11 mouse cellular contexts compared by ENCODE assay signal in the genomic region with DNA sequence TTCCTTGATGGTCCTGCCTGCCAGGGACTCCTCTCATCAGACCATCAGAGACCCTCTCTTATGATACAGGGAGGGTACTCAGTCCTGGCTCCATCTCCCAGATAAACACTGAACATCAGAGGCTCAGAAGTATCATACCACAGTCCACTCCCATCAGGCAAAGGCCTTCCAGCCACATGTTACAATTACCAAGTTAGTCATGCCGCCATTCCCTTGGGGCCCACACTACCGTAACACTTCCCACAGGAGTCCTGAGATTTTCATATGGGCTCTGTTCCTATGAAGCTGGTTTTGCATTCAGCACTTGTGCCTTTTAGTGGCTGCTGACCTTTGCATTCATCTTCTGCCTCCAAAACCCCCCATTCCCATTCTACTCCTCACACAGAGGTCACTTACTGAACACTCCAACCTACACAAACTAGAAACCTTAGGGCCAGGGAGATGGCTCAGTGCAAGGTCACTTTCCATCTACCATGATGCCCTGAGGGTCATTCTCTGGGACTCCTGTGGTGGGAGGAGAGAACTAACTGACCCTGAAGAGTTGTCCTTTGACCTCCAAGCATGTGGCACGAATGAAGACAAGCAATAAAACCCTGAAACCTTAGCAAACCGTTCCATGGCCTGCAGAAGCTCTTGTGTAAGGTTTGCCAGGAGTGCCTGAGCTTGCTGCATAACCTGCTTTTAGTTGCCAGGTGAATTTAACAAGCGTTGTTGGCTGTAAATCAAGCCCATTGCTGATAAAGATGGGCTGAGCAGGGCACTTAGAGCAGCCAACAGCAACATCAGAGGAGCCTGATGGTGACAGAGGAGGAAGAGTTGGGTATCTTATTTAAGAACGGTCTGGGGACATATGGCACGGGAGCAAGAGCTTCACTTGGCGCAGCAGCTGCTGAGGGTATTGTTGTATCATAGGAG.
DNase-seq lines count a peak whose midpoint lies in the region; ATAC-seq and TF ChIP-seq lines count a peak whose summit lies in the region.
"Had no signal": no experiment of that assay in that cellular context is flagged by ENCODE, and none has a peak within 500 bp of the region (broad histone marks: within the 10 kb centered on the region; RNA-seq: fewer than 3 reads in every experiment).

No protein-coding gene starts in this region.

- no peaks in the 10 kb centered on the region for H3K9me3 ChIP-seq in forebrain, embryonic 11.5 days (ENCODE audit: control insufficient read depth, low read length)
- no peaks in the 10 kb centered on the region for H3K9me3 ChIP-seq in forebrain, postnatal 0 days (ENCODE audit: low read length)
- no peaks in the 10 kb centered on the region for H3K9me3 ChIP-seq in heart, embryonic 16.5 days (replicated peaks; ENCODE audit: control insufficient read depth, low read length)
- H3K9me3 ChIP-seq in midbrain, embryonic 13.5 days: no peaks in the 10 kb centered on the region
- H3K9me3 ChIP-seq: liver, embryonic 13.5 days had no signal

- H3K4me2 ChIP-seq in forebrain, embryonic 11.5 days (ENCODE audit: low read depth, low read length, severe bottlenecking): no peak overlapping the region
- H3K4me2 ChIP-seq in forebrain, postnatal 0 days (ENCODE audit: low read depth): no peak overlapping the region
- H3K4me2 ChIP-seq in heart, embryonic 16.5 days (ENCODE audit: low read depth, low read length): no peak overlapping the region
- H3K4me2 ChIP-seq in midbrain, embryonic 13.5 days (replicated peaks): no peak overlapping the region
- H3K4me2 ChIP-seq: liver, embryonic 13.5 days had no signal

- no peaks in the 10 kb centered on the region for H3K36me3 ChIP-seq in forebrain, embryonic 11.5 days (ENCODE audit: control insufficient read depth, insufficient read depth, low read length)
- no peaks in the 10 kb centered on the region for H3K36me3 ChIP-seq in forebrain, postnatal 0 days (ENCODE audit: insufficient read depth)
- H3K36me3 ChIP-seq in heart, embryonic 16.5 days (ENCODE audit: control insufficient read depth, insufficient read depth): 0 out of 2 replicates have a peak, but pooled peaks cover 2% of the 10 kb centered on the region
- peaks cover 11% of the 10 kb centered on the region for H3K36me3 ChIP-seq in midbrain, embryonic 13.5 days

- H3K27ac ChIP-seq in forebrain, embryonic 11.5 days (ENCODE audit: low read depth, low read length): 0 out of 2 replicates have a peak overlapping the region, but pooled peaks have one; percentile 43
- no peak overlapping the region for H3K27ac ChIP-seq in forebrain, postnatal 0 days (ENCODE audit: low read depth, low read length)
- peak overlapping the region; percentile 83 for H3K27ac ChIP-seq in heart, embryonic 16.5 days (ENCODE audit: low read length)
- H3K27ac ChIP-seq in midbrain, embryonic 13.5 days: peak overlapping the region; percentile 85
- H3K27ac ChIP-seq: liver, embryonic 13.5 days had no signal

- no peaks in the 10 kb centered on the region for H3K27me3 ChIP-seq in forebrain, embryonic 11.5 days (ENCODE audit: control insufficient read depth, insufficient read depth, low read length)
- H3K27me3 ChIP-seq in forebrain, postnatal 0 days (ENCODE audit: insufficient read depth, low read length): no peaks in the 10 kb centered on the region
- H3K27me3 ChIP-seq in heart, embryonic 16.5 days (ENCODE audit: control insufficient read depth, insufficient read depth, low read length): no peaks in the 10 kb centered on the region
- no peaks in the 10 kb centered on the region for H3K27me3 ChIP-seq in midbrain, embryonic 13.5 days
- H3K27me3 ChIP-seq: liver, embryonic 13.5 days had no signal

- no peak overlapping the region for H3K9ac ChIP-seq in forebrain, embryonic 11.5 days (ENCODE audit: low read length)
- no peak overlapping the region for H3K9ac ChIP-seq in forebrain, postnatal 0 days
- H3K9ac ChIP-seq in heart, embryonic 16.5 days (ENCODE audit: low read length): 0 out of 2 replicates have a peak overlapping the region, but pooled peaks have one; percentile 9
- peak overlapping the region; percentile 19; the same call in 1 of the 2 replicates for H3K9ac ChIP-seq in midbrain, embryonic 13.5 days (replicated peaks)
- H3K9ac ChIP-seq: liver, embryonic 13.5 days had no signal

- intact Hi-C loops in left cerebral cortex, postnatal 14 days (cut with DNase I): no loop called here

- ATAC-seq in forebrain, embryonic 11.5 days (replicated peaks; ENCODE audit: low FRiP score): no peak
- ATAC-seq in forebrain, postnatal 0 days: no peak
- ATAC-seq in heart, embryonic 16.5 days (replicated peaks; ENCODE audit: extremely low read depth, insufficient read depth, low FRiP score): no peak
- peak; percentile 44; the same call in 1 of the 2 replicates for ATAC-seq in midbrain, embryonic 13.5 days

- peaks cover 5% of the 10 kb centered on the region for H3K4me1 ChIP-seq in forebrain, embryonic 11.5 days (replicated peaks; ENCODE audit: control insufficient read depth, insufficient read depth, low read length)
- H3K4me1 ChIP-seq in forebrain, postnatal 0 days (ENCODE audit: insufficient read depth): peaks cover 5% of the 10 kb centered on the region; the same call in 1 of the 2 replicates
- peaks cover 26% of the 10 kb centered on the region for H3K4me1 ChIP-seq in heart, embryonic 16.5 days (ENCODE audit: control insufficient read depth, insufficient read depth, low read length)
- H3K4me1 ChIP-seq in midbrain, embryonic 13.5 days (replicated peaks): peaks cover 60% of the 10 kb centered on the region

- TF ChIP-seq CTCF in forebrain, postnatal 0 days (IDR thresholded peaks at IDR 0.05; ENCODE audit: low read depth): no peak

- WGBS in forebrain, embryonic 11.5 days: 77% methylated on average over 8 of the region's 8 CpGs
- WGBS in forebrain, postnatal 0 days: 73% methylated on average over 8 of the region's 8 CpGs
- 56% methylated on average over 8 of the region's 8 CpGs for WGBS in heart, embryonic 16.5 days
- WGBS in midbrain, embryonic 13.5 days: 55% methylated on average over 8 of the region's 8 CpGs

- no peak overlapping the region for H3K4me3 ChIP-seq in forebrain, embryonic 11.5 days (ENCODE audit: low read depth, low read length)
- H3K4me3 ChIP-seq in forebrain, postnatal 0 days (ENCODE audit: low read depth, low read length): no peak overlapping the region
- no peak overlapping the region for H3K4me3 ChIP-seq in heart, embryonic 16.5 days (ENCODE audit: low read length)
- H3K4me3 ChIP-seq in midbrain, embryonic 13.5 days (replicated peaks): no peak overlapping the region
- H3K4me3 ChIP-seq: liver, embryonic 13.5 days had no signal

- no peak for DNase-seq in forebrain, embryonic 11.5 days (ENCODE audit: low spot score)
- DNase-seq in forebrain, postnatal 0 days: no peak
- peak; percentile 80 for DNase-seq in MN1 (ENCODE audit: low spot score)
- no peak for DNase-seq in left cerebral cortex, postnatal 14 days (ENCODE audit: low spot score in 2 of 2)
- no peak for DNase-seq in ovary, adult 18-20 months (ENCODE audit: low spot score)
- no peak for DNase-seq in adrenal gland, adult 2 months
- DNase-seq: cerebellum, adult 2 months; liver, embryonic 13.5 days; thymus, postnatal 25 days had no signal

Comparison
In these comparisons a context has a peak if more than half of its experiments do, and no peak if none do; other contexts are left out.
1. H3K9ac ChIP-seq: peak in heart, embryonic 16.5 days (single experiment) and midbrain, embryonic 13.5 days (single experiment); none in forebrain, embryonic 11.5 days (single experiment) and forebrain, postnatal 0 days (single experiment).